Mouse (Mus musculus) naive thymus-derived CD4-positive, alpha-beta T cell, adult 5 months (primary cell): Measurements from ENCODE around the gene Sufu. TPM values are rescaled to one million over a fixed set of nuclear protein-coding genes. Genes with fewer than 3 reads are reported as not detected.

Experiments
- polyA plus RNA-seq: library from polyadenylated mRNA; unstranded; fragments of 100-300 nt; shearing (Covaris generic); gene quantifications from one replicate; pipeline ENCODE4 v1.2.1, GENCODE M21; 2017

The Sufu gene
- 29.5 TPM for polyA plus RNA-seq

GRCm38 (mm10) chr19:46396686-46397435 is at the start of gene Sufu:
Gene Sufu (plus strand): TSS chr19:46396896.

GRCm38 (mm10) chr19:46350168-46350932 is 46.3 kb upstream of the Sufu start, which contains the start of gene 2310034G01Rik:
Gene 2310034G01Rik (minus strand): TSS chr19:46350302.

GRCm38 (mm10) chr19:46395109-46396009 is 1.3 kb upstream of the Sufu start, which contains the start of gene Actr1a:
Gene Actr1a (minus strand): TSS chr19:46395748.

GRCm38 (mm10) chr19:46501401-46502068 is 104.8 kb downstream of the Sufu start, which contains the start of gene Trim8:
Gene Trim8 (plus strand): TSS chr19:46501702.

Other genes with a start within 250 kb of the Sufu start
- gene Pitx3, start 248.6 kb upstream of the Sufu start, polyA plus RNA-seq = not detected
- 63.1 TPM for gene Gbf1, start 244.4 kb upstream of the Sufu start, polyA plus RNA-seq
- gene Nfkb2, start 92.6 kb upstream of the Sufu start, polyA plus RNA-seq = 117 TPM
- 7.2 TPM for gene Psd, start 69.7 kb upstream of the Sufu start, polyA plus RNA-seq
- 9.0 TPM for gene Fbxl15, start 68.7 kb upstream of the Sufu start, polyA plus RNA-seq
- 25.9 TPM for gene Cuedc2, start 58.2 kb upstream of the Sufu start, polyA plus RNA-seq
- 1.4 TPM for gene Mfsd13a, start 55.8 kb upstream of the Sufu start, polyA plus RNA-seq
- not detected for gene 2310034G01Rik, start 46.6 kb upstream of the Sufu start, polyA plus RNA-seq
- gene Actr1a, start 1.1 kb upstream of the Sufu start, polyA plus RNA-seq = 110 TPM
- 55.7 TPM for gene Trim8, start 104.8 kb downstream of the Sufu start, polyA plus RNA-seq
- 11.1 TPM for gene Arl3, start 176.3 kb downstream of the Sufu start, polyA plus RNA-seq
- 13.0 TPM for gene Sfxn2, start 176.5 kb downstream of the Sufu start, polyA plus RNA-seq
- 75.4 TPM for gene Wbp1l, start 202.2 kb downstream of the Sufu start, polyA plus RNA-seq